Mouse (Mus musculus): Measurements from ENCODE around the gene Glmn. TPM values are rescaled to one million over a fixed set of nuclear protein-coding genes. Genes with fewer than 3 reads are reported as not detected.

The Glmn gene
- polyA plus RNA-seq, 1 experiment from 2014 or later = 31.5 TPM

DNA sequence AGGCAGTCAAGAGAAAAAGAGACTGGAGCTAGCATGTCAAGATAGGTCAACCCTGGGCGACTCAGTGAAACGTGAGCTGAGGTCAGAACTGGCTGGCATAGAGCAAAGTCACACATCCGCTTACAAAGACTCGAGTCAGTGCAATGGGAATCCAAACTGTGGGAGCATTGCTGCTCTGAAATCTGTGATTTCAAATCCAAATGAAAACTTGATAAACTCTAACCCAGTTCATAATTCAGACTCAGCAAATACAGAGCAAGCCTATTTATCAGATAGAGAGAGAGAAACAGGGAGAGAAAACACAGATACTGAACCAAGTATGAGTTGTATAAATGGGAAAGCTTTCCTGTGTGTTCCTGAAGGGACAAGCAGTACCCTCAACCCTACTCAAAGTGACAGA lies 90.4 kb downstream of the Glmn start, which contains the start of gene Gm42669:
Gm42669 (plus strand) TSS at position 301 of the 400 bp plus-strand sequence.
- H3K4me1 ChIP-seq (ENCODE audit: control insufficient read depth, insufficient read depth, low read length) = no peaks in the 10 kb centered on the region
- peak; percentile 4 for DNase-seq (ENCODE audit: low spot score, missing footprints)
- no peak for ATAC-seq (ENCODE audit: low FRiP score)
- no peak within 1 kb of the TSS for H3K4me2 ChIP-seq
- no peak within 1 kb of the TSS for H3K4me3 ChIP-seq (ENCODE audit: low read depth, low read length)
- WGBS = 83% methylated on average over 4 of the region's 4 CpGs
- no peaks in the 10 kb centered on the region for H3K9me3 ChIP-seq (ENCODE audit: control insufficient read depth, low read length)
- H3K27me3 ChIP-seq (ENCODE audit: control insufficient read depth, insufficient read depth, low read length) = no peaks in the 10 kb centered on the region
- no peaks in the 10 kb centered on the region for H3K36me3 ChIP-seq (ENCODE audit: control insufficient read depth, insufficient read depth, low read length)
- no peak within 1 kb of the TSS for H3K27ac ChIP-seq (ENCODE audit: low read depth, low read length)
- no peak within 1 kb of the TSS for H3K9ac ChIP-seq (ENCODE audit: low read length)

DNA sequence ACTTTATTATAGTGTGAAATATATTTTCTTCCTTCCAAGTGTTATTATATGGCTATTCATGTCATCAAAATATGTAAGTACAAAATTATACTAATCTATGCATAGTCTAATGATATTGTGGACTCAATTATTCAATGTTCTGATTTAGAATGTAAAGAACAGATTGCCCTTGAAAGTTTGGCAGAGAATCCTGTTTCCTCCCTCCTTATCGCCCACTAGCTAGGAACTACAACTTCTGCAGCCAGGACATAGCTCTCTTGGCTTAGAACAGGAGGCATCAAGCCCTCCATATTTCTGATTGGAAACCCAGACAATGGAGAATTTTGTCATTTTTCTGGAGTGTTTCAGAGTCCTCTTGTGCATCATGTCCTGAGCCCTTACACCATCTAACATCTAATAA lies 96.9 kb downstream of the Glmn start:
- H3K9me3 ChIP-seq (ENCODE audit: control insufficient read depth, low read length) = no peaks in the 10 kb centered on the region
- no peak overlapping the region for H3K4me2 ChIP-seq
- WGBS = 71% methylated on average over 1 of the region's 1 CpGs

DNA sequence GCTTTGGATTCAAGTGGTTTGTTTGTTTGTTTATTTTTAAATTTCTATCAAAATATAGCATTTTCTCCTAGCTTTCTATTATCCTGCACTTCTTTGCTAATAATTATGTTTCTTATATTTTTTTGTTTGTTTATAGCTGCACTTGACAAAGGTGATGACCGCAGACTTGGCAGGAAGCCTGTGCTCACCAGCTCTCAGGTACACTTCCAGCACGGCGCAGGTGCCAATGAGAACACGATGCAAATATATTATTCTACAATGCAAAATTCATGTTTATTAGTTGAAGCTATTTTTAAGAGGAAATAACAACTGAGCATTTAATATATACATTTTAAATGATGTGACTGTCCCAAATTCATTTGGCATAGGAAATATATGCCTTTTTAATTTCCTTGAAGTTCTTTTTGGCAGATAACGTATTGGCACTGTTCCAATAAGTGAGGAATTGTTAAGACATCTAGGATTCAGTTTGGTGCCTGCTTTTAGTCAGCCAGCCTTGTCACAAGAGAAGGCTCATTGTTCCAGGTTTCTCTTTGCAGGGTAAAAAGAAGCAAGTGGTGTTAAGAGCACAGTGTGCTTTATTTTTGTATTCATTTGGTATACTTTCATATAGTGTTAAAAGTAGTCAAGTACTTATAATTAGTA lies 97.7 kb downstream of the Glmn start:
- H3K4me2 ChIP-seq = no peak overlapping the region
- H3K9ac ChIP-seq (ENCODE audit: low read length) = no peak overlapping the region
- ATAC-seq (ENCODE audit: low FRiP score) = no peak
- H3K4me3 ChIP-seq (ENCODE audit: low read depth, low read length) = no peak overlapping the region
- H3K36me3 ChIP-seq (ENCODE audit: control insufficient read depth, insufficient read depth, low read length) = no peaks in the 10 kb centered on the region
- WGBS = 93% methylated on average over 5 of the region's 5 CpGs
- peaks cover 10% of the 10 kb centered on the region; the same call in 1 of the 2 replicates for H3K4me1 ChIP-seq (ENCODE audit: control insufficient read depth, insufficient read depth, low read length)
- H3K27ac ChIP-seq (ENCODE audit: low read depth, low read length) = no peak overlapping the region
- no peaks in the 10 kb centered on the region for H3K27me3 ChIP-seq (ENCODE audit: control insufficient read depth, insufficient read depth, low read length)
- H3K9me3 ChIP-seq (ENCODE audit: control insufficient read depth, low read length) = no peaks in the 10 kb centered on the region
- DNase-seq (ENCODE audit: low spot score, missing footprints) = no peak

More for the DNA sequence above, 96.9 kb downstream of the Glmn start:
- Histone ChIP-seq H3K4me1 (ENCODE audit: control insufficient read depth, insufficient read depth, low read length) (peaks cover 10% of the 10 kb centered on the region; the same call in 1 of the 2 replicates), H3K9ac (ENCODE audit: low read length) (no peak overlapping the region), H3K36me3 (ENCODE audit: control insufficient read depth, insufficient read depth, low read length) (no peaks in the 10 kb centered on the region), H3K27ac (ENCODE audit: low read depth, low read length) (no peak overlapping the region), H3K4me3 (ENCODE audit: low read depth, low read length) (no peak overlapping the region), H3K27me3 (ENCODE audit: control insufficient read depth, insufficient read depth, low read length) (no peaks in the 10 kb centered on the region)
- DNase-seq (ENCODE audit: low spot score, missing footprints) (no peak), ATAC-seq (ENCODE audit: low FRiP score) (no peak)

Other genes starting within 250 kb of the Glmn start
- 0.72 and 0.75 TPM in 2 replicates for gene Ephx4, start 195.2 kb downstream of the Glmn start, polyA plus RNA-seq (2014; fragmentation: Nextera tagmentation; extraction: Ambion mirVana)
- not detected in 2 replicates for gene Lpcat2b, start 166.3 kb downstream of the Glmn start, polyA plus RNA-seq (2014; fragmentation: Nextera tagmentation; extraction: Ambion mirVana)
- gene Btbd8, start 159.9 kb downstream of the Glmn start, polyA plus RNA-seq (2014; fragmentation: Nextera tagmentation; extraction: Ambion mirVana) = 10.0 and 11.2 TPM in 2 replicates
- gene Gm42669, start 90.3 kb downstream of the Glmn start, polyA plus RNA-seq (2014; fragmentation: Nextera tagmentation; extraction: Ambion mirVana) = 0.18 and 0.31 TPM in 2 replicates
- 0.19 and 0.22 TPM in 2 replicates for gene 1700028K03Rik, start 63.2 kb downstream of the Glmn start, polyA plus RNA-seq (2014; fragmentation: Nextera tagmentation; extraction: Ambion mirVana)
- gene Rpap2, start 515 bp downstream of the Glmn start, polyA plus RNA-seq (2014; fragmentation: Nextera tagmentation; extraction: Ambion mirVana) = 22.9 and 23.1 TPM in 2 replicates
- gene Gfi1, start 128.1 kb upstream of the Glmn start, polyA plus RNA-seq (2014; fragmentation: Nextera tagmentation; extraction: Ambion mirVana) = not detected in 2 replicates
- gene Ube2d2b, start 232.2 kb upstream of the Glmn start, polyA plus RNA-seq (2014; fragmentation: Nextera tagmentation; extraction: Ambion mirVana) = not detected in 2 replicates